Mouse (Mus musculus) midbrain, embryonic 15.5 days (tissue): ENCODE measurements at regions not wholly inside any gene's neighbourhood (a gene's known extent, or its start where the extent isn't known, plus 50 kb on each side); places are given as distances from the start of the nearest gene placed in this dataset.

ENCODE experiments used
- ATAC-seq: fragments of 200-750 bp; cut with Nextera tagmentation; replicated peaks from 2 replicates; pipeline ENCODE4 v1.8.0; 2017; ENCODE audit warnings: moderate TSS enrichment
- H3K27ac ChIP-seq: fragments of 300-500 bp; sonication (generic); 2 replicates; pipeline ENCODE4 v1.5.1; 2015; ENCODE audit warnings: mild to moderate bottlenecking, inconsistent platforms
- H3K27me3 ChIP-seq: fragments of 300-500 bp; sonication (generic); replicated peaks from 2 replicates; pipeline ENCODE4 v1.6.1; 2015; ENCODE audit warnings: inconsistent platforms
- H3K36me3 ChIP-seq: fragments of 300-500 bp; sonication (generic); replicated peaks from 2 replicates; pipeline ENCODE4 v1.6.1; 2015; ENCODE audit warnings: inconsistent platforms
- H3K4me1 ChIP-seq: fragments of 300-500 bp; sonication (generic); 2 replicates; pipeline ENCODE4 v1.6.1; 2015; ENCODE audit warnings: inconsistent platforms
- H3K4me2 ChIP-seq: fragments of 300-500 bp; sonication (generic); 2 replicates; pipeline ENCODE4 v1.6.1; 2015; ENCODE audit warnings: inconsistent platforms, mild to moderate bottlenecking, moderate library complexity
- H3K4me3 ChIP-seq: fragments of 300-500 bp; sonication (generic); 2 replicates; pipeline ENCODE4 v1.5.1; 2015; ENCODE audit warnings: mild to moderate bottlenecking, inconsistent platforms
- H3K9ac ChIP-seq: fragments of 300-500 bp; sonication (generic); 2 replicates; pipeline ENCODE4 v1.6.1; 2015; ENCODE audit warnings: mild to moderate bottlenecking, inconsistent platforms
- H3K9me3 ChIP-seq: fragments of 300-500 bp; sonication (generic); 2 replicates; pipeline ENCODE4 v1.6.1; 2016; ENCODE audit warnings: inconsistent platforms
- WGBS: fragments of 180-500 bp; shearing (Covaris S2); methylation state at CpG from one replicate; pipeline ENCODE4 v1.1.7; 2015; ENCODE audit warnings: mixed read lengths; 5-methylcytosine and 5-hydroxymethylcytosine counted together

DNA sequence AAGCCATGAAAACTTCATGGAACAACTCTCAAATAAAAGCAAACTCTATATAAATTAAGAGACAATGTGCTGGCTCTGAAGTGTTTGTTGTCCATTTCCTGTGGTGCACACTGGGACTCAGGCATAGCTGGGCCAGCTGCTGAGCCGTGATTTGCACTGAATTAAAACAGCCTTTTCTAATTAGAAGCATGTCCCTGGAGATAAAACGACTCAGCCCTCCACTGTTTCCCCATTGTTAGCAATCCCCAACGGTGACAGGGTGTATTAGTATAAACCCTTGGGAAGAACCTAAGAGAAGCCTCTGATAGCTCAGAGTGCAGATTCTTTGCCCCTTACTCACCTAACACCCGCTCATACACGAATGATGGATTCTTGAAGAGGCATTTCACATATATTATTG, 182.9 kb upstream of the Gm12728 start:
- Histone ChIP-seq H3K4me2 (no peak overlapping the region), H3K9ac (no peak overlapping the region), H3K27ac (no peak overlapping the region), H3K9me3 (no peaks in the 10 kb centered on the region), H3K27me3 (no peaks in the 10 kb centered on the region), H3K36me3 (no peaks in the 10 kb centered on the region), H3K4me3 (no peak overlapping the region), H3K4me1 (no peaks in the 10 kb centered on the region)
- 10% methylated on average over 5 of the region's 5 CpGs for WGBS
- ATAC-seq, result no peak

DNA sequence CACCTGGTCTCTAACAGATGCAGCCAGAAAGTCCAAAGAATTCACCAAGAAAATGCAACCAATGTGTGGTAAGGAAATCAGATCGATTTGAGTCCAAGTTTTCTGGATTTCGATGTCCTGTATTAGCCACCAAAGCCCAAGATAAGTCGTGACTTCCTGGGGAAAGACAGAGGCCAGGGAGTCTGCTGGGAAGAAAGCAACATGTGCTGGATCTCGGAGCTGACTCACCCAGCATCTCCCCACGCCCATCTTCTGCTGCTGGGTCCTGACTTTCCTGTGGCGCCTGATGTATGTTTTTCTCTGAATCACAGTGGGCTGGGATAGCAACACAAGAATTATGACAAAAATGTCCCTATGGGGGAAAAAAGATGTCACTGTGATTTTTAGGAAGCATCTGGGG, 178.8 kb upstream of the Gm12728 start:
- no peak overlapping the region for H3K27ac ChIP-seq
- no peak overlapping the region for H3K4me2 ChIP-seq
- no peaks in the 10 kb centered on the region for H3K4me1 ChIP-seq
- no peak overlapping the region for H3K4me3 ChIP-seq
- 80% methylated on average over 6 of the region's 6 CpGs for WGBS
- no peak overlapping the region for H3K9ac ChIP-seq
- H3K9me3 ChIP-seq, result no peaks in the 10 kb centered on the region
- ATAC-seq, result no peak
- no peaks in the 10 kb centered on the region for H3K36me3 ChIP-seq
- H3K27me3 ChIP-seq, result no peaks in the 10 kb centered on the region

DNA sequence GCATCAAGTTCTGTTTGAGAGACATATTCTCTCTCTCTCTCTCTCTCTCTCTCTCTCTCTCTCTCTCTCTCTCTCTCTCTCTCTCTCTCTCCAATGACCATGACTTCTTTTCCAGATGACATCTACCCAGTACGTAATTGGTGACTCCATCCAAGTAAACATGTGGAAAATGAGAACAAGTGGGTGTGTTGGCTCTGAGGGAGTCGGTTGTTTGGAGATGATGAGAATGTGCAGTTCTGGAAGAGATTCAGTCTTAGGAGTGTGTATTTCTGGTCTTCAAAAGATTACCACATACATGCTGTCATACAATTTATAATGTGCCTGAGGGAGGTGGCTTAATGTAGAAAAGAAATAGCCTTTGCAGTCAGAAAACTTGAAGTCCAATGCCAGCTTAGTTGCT, 175.3 kb upstream of the Gm12728 start:
- H3K4me2 ChIP-seq, result no peak overlapping the region
- H3K27me3 ChIP-seq, result no peaks in the 10 kb centered on the region
- H3K27ac ChIP-seq, result no peak overlapping the region
- H3K36me3 ChIP-seq, result no peaks in the 10 kb centered on the region
- no peak overlapping the region for H3K4me3 ChIP-seq
- no peak for ATAC-seq
- WGBS, result 96% methylated on average over 2 of the region's 2 CpGs
- no peaks in the 10 kb centered on the region for H3K4me1 ChIP-seq
- H3K9ac ChIP-seq, result no peak overlapping the region
- no peaks in the 10 kb centered on the region for H3K9me3 ChIP-seq

DNA sequence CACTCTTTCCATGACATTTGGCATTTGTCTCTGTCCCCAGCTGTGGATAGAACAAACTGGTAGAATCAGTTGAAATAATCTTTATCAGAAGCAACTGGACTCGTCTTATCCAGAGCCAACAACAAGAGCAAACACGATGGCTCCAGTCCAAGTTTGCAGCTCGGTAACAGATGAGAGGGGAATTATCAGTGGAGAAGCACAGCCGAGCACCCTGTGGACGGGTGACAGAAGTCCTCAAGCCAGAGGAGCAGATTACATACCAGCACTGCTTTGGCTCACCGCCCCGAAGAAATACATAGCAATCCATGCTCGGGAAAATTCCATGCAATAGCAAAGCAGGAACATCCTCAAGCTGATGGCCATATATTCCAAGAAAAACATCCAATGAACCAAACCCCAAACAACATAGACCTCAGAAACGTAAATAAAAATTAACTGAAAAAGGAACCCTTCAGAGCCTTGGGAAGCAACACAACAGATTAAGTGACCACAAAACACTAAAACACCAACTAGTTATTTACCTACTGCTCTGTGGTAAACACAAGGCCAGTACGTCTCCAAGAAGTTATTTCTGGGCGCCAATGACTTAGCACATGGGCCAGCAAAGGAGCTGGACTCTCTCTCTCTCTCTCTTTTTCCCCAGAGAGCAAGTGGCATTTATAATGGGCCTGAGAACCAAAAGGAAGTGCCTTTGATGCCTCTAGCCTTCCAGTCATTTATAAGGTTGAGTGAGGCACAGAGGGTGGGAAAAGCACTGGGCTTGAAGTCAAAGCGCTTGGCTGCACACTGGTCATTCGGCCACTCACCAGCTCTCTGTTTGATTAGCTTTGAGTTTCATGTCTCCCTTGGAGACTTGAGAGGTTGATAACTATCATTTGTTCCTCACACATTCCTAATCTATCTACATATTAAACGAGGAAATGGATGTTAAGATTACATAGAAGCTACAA, 163.0 kb upstream of the Gm12728 start:
- no peaks in the 10 kb centered on the region for H3K4me1 ChIP-seq
- 77% methylated on average over 14 of the region's 14 CpGs for WGBS
- H3K36me3 ChIP-seq, result no peaks in the 10 kb centered on the region
- no peak overlapping the region for H3K27ac ChIP-seq
- H3K9ac ChIP-seq, result no peak overlapping the region
- no peaks in the 10 kb centered on the region for H3K9me3 ChIP-seq
- no peaks in the 10 kb centered on the region for H3K27me3 ChIP-seq
- ATAC-seq, result no peak
- no peak overlapping the region for H3K4me3 ChIP-seq
- H3K4me2 ChIP-seq, result no peak overlapping the region

DNA sequence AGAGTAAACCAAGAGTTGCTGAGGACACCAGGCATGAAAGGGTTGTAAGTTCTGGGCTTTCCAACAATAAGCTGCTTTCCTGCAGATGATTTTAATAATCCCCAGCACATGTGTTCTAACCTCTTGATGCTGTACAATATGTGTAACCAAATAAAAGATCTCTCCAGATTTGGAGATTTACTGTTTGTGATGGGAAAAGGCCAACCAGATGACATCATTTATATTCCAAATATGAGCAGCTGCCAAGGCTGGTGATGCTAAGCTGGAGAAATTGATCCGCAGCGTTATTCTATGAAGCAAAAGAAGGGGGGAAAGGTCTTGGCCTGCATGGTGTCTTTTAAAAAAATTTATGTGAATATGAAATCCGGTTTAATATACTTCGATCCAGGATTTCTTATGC, 160.1 kb upstream of the Gm12728 start:
- H3K36me3 ChIP-seq, result no peaks in the 10 kb centered on the region
- WGBS, result 87% methylated on average over 4 of the region's 4 CpGs
- no peaks in the 10 kb centered on the region for H3K4me1 ChIP-seq
- no peak overlapping the region for H3K27ac ChIP-seq
- no peak for ATAC-seq
- no peaks in the 10 kb centered on the region for H3K27me3 ChIP-seq
- H3K4me2 ChIP-seq, result no peak overlapping the region
- H3K4me3 ChIP-seq, result no peak overlapping the region
- no peak overlapping the region for H3K9ac ChIP-seq
- H3K9me3 ChIP-seq, result no peaks in the 10 kb centered on the region

DNA sequence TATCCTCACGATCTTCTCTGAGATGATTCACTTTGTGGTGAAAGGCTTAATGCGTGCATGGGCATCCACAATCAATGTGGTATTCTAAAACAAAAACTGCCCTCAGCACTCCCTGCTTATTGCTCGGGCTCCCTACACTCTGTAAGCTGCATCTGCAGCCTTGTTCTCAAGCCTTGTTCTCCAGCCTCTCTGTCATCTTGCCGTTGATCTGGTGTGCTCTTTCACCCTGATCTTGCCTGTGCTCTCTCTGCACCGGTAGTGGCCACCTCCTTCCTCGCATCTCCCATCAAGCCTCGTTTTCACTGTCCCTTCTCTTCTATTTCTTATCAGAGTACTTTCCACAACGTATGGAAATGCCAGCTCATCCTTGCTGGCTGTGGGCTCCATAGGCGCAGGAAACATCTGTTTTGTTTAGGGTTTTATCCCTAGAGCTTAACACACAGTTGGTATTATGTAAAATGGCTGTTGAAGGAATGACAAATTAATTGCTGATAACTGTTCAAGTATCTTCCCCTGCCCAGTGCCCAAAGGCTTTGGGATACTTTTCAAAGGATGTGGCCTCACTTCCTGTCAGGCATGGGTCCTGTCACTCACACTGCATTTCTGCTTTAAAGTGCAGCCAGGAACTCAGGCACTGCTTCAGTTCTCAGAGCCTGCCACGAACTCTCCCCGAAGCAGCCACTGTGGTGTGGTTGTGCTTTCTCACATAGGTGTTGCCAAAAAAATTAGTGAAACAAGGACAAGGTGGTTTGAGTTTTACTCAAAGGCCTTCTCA, 158.9 kb upstream of the Gm12728 start:
- no peaks in the 10 kb centered on the region for H3K9me3 ChIP-seq
- no peak overlapping the region for H3K4me2 ChIP-seq
- WGBS, result 80% methylated on average over 11 of the region's 11 CpGs
- H3K4me3 ChIP-seq, result no peak overlapping the region
- H3K27me3 ChIP-seq, result no peaks in the 10 kb centered on the region
- no peak for ATAC-seq
- no peaks in the 10 kb centered on the region for H3K36me3 ChIP-seq
- no peak overlapping the region for H3K9ac ChIP-seq
- no peaks in the 10 kb centered on the region for H3K4me1 ChIP-seq
- no peak overlapping the region for H3K27ac ChIP-seq

DNA sequence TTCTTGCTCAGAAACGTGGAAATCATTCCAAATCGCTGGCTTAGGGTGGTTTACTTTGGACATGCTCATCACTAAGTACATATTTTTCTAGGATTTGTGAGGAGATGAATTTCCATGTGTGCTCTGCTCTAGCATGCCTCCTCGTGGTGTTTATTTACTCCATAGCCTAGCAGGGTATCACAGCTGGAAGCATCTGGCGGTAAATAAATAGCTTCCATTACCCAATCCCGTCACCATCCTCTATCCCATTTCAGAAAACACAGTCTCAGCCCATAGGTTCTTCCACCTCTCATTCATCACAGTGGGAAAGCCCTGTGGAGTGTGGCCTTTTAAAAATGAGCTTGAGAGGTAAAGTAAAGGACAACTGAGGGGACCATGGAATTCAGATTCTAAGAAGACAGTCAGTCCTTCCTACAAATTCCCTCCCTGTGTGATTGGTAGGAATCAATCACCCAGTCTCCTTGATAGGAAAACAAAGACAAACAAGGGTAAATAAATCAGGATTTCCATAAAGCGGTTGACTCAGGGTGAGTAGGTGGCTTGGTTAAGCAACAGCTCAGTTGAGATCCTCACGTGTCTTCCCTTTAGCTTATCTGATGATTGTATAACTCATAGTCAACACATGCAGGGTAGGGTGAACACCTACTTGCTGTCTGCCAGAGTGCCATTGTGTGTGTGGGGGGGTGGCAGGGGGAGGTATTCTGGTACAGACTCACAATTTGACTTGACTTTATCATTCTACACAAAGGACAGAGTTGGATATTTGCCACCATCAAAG, 156.9 kb upstream of the Gm12728 start:
- Histone ChIP-seq H3K9me3 (no peaks in the 10 kb centered on the region), H3K4me1 (no peaks in the 10 kb centered on the region), H3K27ac (no peak overlapping the region), H3K36me3 (no peaks in the 10 kb centered on the region), H3K9ac (no peak overlapping the region), H3K4me3 (no peak overlapping the region), H3K27me3 (no peaks in the 10 kb centered on the region), H3K4me2 (no peak overlapping the region)
- no peak for ATAC-seq
- 84% methylated on average over 7 of the region's 7 CpGs for WGBS

DNA sequence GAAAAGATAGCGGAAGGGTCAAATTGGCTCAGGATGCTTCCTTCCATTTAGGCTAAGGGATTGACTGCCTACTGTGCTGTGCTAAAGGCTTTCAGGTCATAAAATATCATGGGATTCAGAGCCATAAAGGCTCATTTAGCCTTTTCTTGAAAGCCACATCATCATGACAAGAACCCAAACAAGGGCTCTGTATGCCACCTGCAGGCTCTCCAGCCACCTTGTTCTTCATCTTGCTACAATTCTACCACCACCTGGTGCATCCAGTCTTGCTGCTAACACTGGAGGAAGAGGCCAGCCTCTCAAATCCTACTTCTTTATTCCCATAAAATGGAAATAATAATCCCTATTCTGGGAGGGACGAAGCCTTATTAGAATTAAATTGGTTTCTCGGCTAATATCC, 155.9 kb upstream of the Gm12728 start:
- 86% methylated on average over 3 of the region's 3 CpGs for WGBS
- Histone ChIP-seq H3K36me3 (no peaks in the 10 kb centered on the region), H3K4me1 (no peaks in the 10 kb centered on the region), H3K4me3 (no peak overlapping the region), H3K9me3 (no peaks in the 10 kb centered on the region), H3K27ac (no peak overlapping the region), H3K27me3 (no peaks in the 10 kb centered on the region), H3K4me2 (no peak overlapping the region), H3K9ac (no peak overlapping the region)
- ATAC-seq, result no peak

DNA sequence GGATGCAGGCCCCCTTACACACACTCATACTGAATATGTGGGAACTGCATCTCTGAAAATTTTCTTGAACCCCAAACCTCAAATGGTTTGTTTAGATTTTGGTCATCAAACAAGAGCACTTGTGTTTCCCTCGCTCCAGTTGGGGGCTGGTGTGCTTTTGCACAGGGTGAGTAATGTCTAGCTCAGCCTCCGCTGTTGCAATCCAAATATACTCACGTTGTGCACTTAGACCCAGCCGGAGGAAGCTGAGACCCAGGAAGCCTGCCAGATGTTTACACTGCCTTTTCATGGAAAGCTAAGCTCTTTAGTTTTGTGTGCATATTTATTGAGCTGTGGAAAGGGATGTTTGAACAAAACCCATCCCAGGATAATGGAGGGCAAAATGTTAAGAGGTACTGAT, 148.9 kb upstream of the Gm12728 start:
- H3K4me1 ChIP-seq, result no peaks in the 10 kb centered on the region
- H3K27me3 ChIP-seq, result no peaks in the 10 kb centered on the region
- 51% methylated on average over 4 of the region's 4 CpGs for WGBS
- no peak overlapping the region for H3K9ac ChIP-seq
- no peak for ATAC-seq
- no peaks in the 10 kb centered on the region for H3K9me3 ChIP-seq
- no peak overlapping the region for H3K27ac ChIP-seq
- H3K4me2 ChIP-seq, result no peak overlapping the region
- H3K4me3 ChIP-seq, result no peak overlapping the region
- no peaks in the 10 kb centered on the region for H3K36me3 ChIP-seq

DNA sequence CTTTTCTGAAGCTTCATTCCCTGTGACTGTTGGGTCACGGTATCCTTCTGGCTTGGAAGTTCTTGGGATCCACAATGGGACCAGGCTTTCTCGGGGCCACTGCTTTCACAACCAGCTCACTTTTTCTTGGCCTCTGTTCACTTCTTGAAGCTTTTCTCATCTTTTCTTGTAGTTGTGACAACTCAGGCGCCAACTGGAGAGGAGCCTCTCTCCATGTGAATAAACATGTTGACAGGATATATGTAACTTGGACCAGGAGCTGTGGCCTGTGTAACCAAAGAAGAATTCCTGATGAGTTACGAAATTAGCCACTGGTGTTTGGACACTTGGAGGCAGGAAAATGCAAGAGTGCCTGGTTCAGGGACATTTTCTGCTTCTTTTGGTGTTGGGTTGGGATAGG, 148.1 kb upstream of the Gm12728 start:
- Histone ChIP-seq H3K27me3 (no peaks in the 10 kb centered on the region), H3K4me2 (no peak overlapping the region), H3K36me3 (no peaks in the 10 kb centered on the region), H3K9ac (no peak overlapping the region), H3K27ac (no peak overlapping the region), H3K9me3 (no peaks in the 10 kb centered on the region), H3K4me1 (no peaks in the 10 kb centered on the region), H3K4me3 (no peak overlapping the region)
- WGBS, result 91% methylated on average over 4 of the region's 4 CpGs
- ATAC-seq, result no peak

DNA sequence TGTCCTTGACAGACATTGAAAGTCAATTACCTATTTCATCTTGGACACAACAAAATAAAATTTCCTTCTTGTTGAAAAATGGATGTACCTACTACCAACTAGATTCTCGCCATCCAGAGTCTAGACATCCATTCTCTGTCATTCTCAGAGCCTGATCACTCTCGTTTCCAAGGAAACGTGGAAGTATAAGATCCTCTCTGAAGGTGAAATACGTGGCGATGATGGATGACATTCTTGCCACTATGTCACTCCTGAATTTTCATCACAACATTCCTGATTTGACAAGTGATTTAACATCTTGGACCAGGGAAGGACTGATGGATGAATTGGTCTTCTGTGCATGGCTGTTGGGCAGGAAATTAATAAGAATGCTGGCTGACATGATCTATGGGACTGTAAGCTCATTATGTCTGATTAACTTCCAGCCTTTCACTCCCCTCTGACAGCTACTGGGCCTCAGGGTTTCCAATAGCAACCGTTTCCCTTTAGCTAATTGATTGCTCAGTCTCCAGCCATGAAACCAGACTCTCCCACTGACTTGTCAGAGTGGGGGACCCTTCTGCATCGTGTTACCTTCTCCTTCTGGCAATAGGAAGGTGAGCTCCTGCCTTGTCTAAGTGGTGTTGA, 140.7 kb upstream of the Gm12728 start:
- Histone ChIP-seq H3K9me3 (no peaks in the 10 kb centered on the region), H3K9ac (no peak overlapping the region), H3K4me1 (peaks cover 4% of the 10 kb centered on the region), H3K27ac (peak overlapping the region; percentile 4; the same call in 1 of the 2 replicates), H3K4me2 (no peak overlapping the region), H3K4me3 (no peak overlapping the region), H3K36me3 (no peaks in the 10 kb centered on the region), H3K27me3 (no peaks in the 10 kb centered on the region)
- 33% methylated on average over 7 of the region's 7 CpGs for WGBS
- peak; percentile 95 for ATAC-seq

DNA sequence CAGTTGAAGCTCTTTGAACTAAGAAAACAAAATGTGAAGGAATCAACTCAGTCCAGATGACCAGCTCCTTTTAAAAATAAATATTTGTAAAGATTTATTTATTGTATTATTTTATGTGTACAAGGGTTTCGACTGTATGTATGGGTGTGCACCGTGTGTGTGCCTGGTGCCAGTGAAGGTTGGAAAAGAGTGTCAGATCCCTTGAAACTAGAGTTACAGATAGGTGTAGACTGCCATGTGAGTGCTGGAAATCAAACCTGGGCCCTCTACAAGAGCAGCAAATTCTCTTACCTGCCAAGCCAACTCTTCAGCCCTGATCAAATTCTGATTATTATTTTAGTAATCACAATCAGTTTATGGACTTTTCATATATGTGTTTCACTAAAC, 140.2 kb upstream of the Gm12728 start:
- peaks cover 4% of the 10 kb centered on the region for H3K4me1 ChIP-seq
- H3K9ac ChIP-seq, result no peak overlapping the region
- peak; percentile 11; the same call in 1 of the 2 replicates for ATAC-seq
- 0 out of 2 replicates have a peak overlapping the region, but pooled peaks have one; percentile 4 for H3K27ac ChIP-seq
- 73% methylated on average over 2 of the region's 2 CpGs for WGBS
- no peaks in the 10 kb centered on the region for H3K27me3 ChIP-seq
- no peak overlapping the region for H3K4me3 ChIP-seq
- H3K9me3 ChIP-seq, result no peaks in the 10 kb centered on the region
- H3K36me3 ChIP-seq, result no peaks in the 10 kb centered on the region
- no peak overlapping the region for H3K4me2 ChIP-seq
